Mouse (Mus musculus): ENCODE results near the gene Tbl3.

The Tbl3 gene

DNA sequence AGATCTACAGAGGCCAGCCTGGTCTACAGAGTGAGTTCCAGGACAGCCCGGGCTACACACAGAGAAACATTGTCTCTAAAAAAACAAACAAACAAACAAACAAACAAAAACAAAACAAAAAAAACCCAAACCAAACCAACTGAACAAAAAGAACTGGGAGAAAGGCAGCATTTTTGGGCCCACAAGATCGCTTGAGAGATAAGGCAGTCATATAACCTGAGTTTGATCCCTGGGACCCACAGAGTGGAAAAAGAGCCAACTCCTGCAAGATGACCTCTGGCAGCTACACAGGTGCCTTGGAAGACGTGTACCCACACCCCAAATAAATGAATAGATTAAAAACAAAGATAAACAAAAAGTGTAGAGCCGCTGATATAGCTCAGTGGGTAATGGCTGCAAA is 52.5 kb downstream of the Tbl3 start:
- in situ Hi-C loops (cut with MboI, MseI): loop anchor here in 1 of 2 experiments (5.0 kb wide), 2 partner anchors 118 to 158 kb away; no protein-coding TSS in a partner anchor

DNA sequence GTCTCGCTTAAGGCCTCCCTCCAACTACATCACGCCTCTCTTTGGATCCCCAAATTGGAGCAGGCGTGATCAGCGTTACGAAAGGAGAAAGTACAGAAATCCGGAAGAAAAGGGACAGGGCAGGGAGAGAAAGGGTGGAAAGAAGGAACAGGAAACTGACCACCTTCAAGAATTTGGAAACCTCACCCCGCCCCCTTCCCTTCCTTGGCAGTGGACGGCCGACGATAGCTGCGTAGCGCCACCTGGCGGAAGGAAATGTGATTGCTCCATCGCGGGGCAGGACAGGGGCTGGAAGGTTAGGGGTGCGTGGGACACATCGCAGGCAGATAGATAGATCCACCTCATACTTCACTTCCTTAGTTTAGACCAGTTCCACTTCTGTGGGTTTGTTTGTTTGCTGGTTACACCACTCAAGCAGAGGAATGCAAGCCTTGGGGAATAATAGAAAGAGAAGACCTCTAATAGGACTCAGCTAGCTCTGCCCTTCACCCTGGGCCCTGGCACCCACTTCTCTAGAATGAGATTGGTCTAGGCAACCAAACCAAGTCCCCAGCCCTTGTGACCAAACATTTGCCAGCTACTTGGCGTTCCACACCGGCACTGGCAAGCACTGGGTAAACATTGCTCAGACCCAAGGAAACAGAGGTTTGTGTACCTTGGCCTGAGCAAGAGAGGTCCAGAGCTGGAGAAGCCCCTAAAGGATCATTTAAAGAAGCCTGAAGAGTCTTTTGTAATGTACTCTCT is 53.3 kb downstream of the Tbl3 start:
- in situ Hi-C loops (cut with MboI, MseI): loop anchor here in 1 of 2 experiments (5.0 kb wide), 1 partner anchor 157 kb away; no protein-coding TSS in a partner anchor

DNA sequence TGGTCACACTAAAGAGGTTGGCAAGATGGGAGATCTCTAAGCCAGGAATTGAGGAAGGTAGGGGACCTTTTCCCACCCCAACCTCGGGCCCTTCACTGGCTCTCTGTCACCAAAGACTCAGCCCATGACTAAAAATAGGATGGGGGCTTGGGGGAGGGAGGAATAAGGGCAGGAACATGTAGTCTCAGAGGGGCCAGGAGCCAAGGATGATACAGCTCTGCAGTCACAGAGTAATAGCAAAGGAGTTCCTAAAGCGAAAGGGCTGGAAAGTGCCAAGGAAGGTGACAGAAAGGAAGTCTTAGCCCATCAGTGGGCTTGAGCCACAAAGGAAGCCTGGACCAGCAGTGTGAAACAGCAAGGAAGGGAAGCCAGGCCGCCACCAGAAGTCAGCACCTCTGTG is 55.6 kb downstream of the Tbl3 start:
- in situ Hi-C loops (cut with MboI, MseI): loop anchor here in 1 of 2 experiments (5.0 kb wide), 1 partner anchor 155 kb away; no protein-coding TSS in a partner anchor

DNA sequence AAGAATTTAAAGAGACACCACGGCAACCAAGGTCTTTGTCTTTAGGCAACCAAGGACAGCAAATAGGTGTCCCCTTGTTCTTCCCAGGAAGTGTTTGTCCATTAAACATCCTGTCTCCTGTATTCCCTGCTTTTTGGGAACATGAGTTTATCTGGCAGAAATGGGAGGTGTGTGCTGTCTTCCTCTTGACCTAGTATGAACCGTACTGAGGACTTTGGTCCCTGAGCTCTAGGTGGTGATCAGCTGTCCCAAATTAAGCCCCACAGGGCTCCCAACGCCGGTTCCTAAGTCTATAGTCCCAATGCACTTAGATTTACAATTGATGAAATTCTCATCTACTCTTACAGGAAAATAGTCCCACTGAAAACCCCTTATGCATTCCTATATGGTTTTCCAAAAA is 56.7 kb downstream of the Tbl3 start:
- in situ Hi-C loops (cut with MboI, MseI): loop anchor here in 1 of 2 experiments (5.0 kb wide), 1 partner anchor 153 kb away; no protein-coding TSS in a partner anchor

DNA sequence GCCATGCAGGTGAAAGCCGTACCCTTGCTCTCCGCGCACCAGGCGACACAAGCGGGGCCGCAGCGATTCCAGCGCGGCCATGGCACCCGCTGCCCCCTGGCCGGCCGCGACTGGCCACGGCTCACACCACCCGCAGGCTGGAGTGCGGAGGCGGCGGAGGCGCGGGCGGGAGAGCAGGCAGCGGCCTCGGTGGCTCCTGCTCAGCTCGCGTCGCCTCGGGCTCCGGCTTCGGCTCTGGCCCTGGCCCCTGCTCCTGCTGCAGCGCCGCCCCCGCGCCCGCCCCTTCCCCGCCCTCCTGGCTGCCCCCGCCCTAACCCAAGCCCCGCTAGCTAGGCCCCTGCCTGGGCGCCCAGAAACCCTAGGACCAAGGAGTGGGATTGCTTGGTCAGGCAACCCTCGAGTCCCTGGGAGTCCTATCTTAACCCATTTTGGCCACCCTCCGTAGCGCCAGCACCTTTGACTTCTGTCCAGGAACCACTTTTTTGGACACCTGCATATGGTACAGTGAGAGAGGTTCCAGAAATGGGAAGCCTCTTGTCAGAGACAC is 57.3 kb downstream of the Tbl3 start, which contains the start of gene Slc9a3r2:
TSS of gene Slc9a3r2 (minus strand) at position 258 of the 547 bp plus-strand sequence.
- in situ Hi-C loops (cut with MboI, MseI): loop anchor here in 1 of 2 experiments (5.0 kb wide), 1 partner anchor 153 kb away; no protein-coding TSS in a partner anchor

DNA sequence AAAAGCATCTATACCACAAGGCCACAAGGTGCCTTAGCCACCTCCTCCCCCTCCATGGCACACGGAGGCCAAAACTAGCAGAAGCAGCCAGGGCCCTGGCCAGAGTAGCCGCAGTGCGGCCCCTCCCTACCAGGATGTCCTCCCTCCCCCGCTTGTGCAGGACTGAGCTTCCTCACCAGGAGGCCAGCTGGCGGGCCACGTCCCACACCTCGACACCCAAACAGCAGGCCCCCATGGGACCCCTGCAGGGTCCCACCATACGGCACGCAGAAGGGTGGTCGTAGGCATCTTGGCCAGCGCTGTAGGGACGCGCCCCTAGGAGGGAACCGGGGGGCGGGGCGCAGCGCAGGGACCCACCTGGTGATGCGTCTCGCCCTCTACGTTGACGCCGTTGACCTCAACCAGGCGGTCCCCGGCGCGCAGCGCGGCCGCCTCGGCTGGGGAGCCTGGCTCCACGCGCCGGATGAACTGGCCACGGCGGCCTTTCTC is 57.8 kb downstream of the Tbl3 start:
- in situ Hi-C loops (cut with MboI, MseI): loop anchor here in 1 of 2 experiments (5.0 kb wide), 1 partner anchor 152 kb away; no protein-coding TSS in a partner anchor

DNA sequence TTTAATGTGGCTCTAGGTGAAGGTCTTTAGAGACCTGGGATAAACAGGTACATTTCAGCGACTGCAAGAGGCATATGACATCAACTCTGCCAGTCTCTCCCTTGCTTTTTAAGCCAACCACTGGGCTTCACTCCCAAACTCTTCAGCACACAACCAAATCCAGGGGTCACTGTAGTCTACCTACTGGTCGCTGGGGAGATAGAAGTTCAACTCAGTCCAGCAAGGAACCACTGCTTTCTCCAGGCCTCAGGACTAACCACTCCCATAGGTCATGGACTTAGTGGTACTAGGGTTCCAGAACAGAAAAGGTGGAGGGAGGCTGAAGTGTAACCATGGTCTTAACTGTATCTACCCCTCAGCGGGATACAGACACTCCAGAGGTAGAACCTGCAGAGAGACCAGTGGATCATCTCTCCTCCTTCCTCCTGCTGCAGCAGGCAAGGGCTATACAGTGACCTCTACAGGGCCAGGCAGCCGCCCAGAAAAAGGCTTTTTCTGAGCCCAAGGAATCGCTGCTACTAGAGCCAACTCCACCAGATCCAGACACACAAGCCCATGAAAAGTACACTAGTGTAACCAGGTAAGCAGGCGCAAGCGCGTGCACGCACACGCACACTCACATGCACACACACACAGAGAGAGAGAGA is 58.6 kb downstream of the Tbl3 start:
- in situ Hi-C loops (cut with MboI, MseI): no loop called here
